Mouse (Mus musculus): ENCODE results near the gene Dnajc13.

The Dnajc13 gene

DNA sequence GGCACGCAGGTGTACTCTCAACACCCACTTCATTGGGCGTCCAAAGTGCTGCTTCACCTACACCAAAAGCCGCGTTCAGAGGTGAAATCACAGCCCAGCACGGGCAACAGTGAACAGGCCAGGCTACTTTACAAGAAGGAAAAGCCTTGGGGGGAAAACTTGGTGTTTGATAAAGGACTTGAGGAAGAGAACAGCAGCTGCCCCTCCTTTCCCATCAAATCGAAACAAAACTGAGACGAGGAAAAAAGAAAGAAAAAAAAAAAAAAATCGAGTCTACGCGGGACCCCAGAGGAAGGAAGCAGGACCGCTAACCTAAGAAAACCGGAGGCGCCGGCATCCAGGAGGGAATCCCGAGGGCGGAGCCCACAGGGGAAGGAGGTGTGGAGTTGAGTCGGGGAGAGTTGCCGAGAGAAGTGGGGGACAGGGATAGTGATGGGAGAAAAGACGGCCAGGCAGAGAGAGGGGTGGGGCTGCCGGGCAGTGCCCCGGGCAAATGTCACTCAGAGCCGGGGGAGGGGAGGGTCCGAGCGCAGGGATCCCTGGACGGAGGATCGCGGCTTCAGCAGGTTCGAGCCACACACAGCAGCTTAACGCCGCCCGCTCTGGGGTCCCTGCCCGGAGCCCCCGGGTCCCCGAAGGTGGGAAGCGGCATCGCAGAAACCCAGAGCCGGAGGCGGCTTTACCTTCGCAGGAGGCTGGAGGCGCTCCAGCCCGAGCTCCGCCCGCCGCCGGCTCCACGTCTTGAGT, 541 bp downstream of the Dnajc13 start:
- in situ Hi-C loops (cut with MboI, MseI) = loop anchor here (5.0 to 25.0 kb wide), 2 partner anchors 1125 to 1135 kb away; partner anchors contain the start of genes Aste1 (in 2 of the 2) and Nek11 (in 2 of the 2)

DNA sequence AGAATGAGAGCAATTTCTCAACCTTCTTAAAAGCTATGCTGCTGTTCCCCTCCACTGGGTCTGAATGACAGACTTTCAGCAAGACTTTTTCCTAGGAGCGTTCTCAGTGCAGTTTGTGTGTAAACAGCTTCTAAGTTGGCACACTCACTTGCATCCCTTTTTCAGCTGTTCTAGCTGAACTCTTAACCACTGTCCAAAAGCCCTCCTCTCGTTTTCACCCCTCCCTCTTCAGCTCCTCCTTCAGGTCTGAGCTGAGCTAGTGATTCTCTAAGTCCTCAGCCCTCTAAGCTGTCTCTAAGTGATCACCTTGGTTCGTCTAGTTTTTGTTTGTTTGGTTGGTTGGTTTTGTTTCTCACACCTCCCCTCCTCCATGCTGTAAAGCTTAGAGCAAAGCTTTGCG, 2.4 kb downstream of the Dnajc13 start:
- in situ Hi-C loops (cut with MboI, MseI) = loop anchor here (5.0 to 25.0 kb wide), 2 partner anchors 1127 to 1137 kb away; partner anchors contain the start of genes Aste1 (in 2 of the 2) and Nek11 (in 2 of the 2)

DNA sequence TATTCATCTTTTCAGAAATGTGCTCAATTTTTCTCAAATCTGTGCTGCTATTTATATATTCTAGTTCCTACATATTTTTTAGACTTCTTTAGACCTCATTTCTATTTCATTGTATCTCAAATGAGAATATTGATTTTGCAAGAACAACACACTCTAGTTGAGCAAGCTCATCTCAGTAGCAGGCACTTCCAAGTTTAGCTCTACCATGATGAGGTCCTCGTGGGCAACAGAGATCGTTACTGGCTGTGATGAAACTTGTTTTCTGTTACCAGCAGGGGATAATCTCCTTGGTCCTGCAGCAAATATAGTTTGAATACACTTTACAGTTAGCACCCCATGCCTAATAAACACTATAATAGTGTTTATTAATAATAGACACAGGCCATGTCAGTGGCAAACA, 6.6 kb downstream of the Dnajc13 start:
- in situ Hi-C loops (cut with MboI, MseI) = loop anchor here in 1 of 2 experiments (25.0 kb wide), 1 partner anchor 1131 kb away; the partner anchor contains the start of genes Aste1 and Nek11

DNA sequence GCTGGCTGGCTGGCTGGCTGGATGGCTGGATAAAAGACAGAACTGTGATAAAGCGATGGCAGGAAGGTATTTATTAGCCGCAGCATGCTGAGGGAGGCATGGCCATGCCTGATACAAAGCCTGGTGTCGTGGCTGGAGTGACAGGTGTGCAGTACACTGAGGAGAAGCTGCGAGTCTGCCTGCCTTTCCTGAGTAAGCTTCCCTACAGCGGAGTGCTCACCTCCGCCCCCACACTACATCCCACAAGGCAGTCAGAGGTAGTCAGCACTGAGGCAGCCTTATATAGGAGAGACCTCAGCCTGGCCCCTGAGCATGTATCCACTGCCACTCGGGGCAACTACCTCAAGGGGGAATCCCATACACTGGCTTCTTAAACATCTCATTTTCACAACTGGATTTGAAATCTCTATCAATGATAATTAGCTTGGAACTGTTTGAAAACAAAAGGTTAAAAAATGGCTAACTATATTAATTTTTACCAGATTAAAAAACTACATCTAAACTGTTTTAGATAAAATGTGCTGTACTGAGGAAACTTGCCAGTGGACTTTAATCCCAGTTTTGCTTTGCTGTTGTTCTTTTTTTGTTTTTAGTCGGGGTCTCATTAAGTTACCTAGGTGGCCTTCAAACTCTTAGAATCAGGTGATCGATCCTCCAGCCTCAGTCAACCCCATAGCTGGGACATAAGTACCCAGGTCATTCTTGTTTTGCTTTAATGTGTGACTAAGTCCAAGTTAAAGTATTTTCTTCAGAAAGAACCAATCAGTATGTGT, 8.1 kb downstream of the Dnajc13 start:
- in situ Hi-C loops (cut with MboI, MseI) = loop anchor here in 1 of 2 experiments (25.0 kb wide), 1 partner anchor 1133 kb away; the partner anchor contains the start of genes Aste1 and Nek11

DNA sequence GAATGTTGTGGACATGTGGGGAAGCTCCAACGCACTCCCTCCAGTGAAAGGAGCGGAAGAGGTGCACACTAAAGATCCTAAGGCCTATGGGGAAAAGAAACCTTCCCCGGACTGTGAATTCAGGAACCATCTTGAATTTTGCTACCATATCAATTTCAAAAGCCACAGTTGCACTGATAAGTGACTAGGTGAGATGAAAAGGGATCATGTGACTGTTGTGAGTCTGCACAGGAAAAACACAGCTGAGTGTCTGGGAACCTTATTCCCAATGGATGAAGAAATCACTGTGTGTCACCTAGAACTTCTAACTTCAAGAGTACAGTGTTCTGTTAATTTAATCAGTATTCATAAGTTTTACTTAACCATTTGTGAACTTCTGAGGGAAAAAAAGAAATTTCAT, 10.1 kb downstream of the Dnajc13 start:
- in situ Hi-C loops (cut with MboI, MseI) = loop anchor here in 1 of 2 experiments (25.0 kb wide), 1 partner anchor 1135 kb away; the partner anchor contains the start of genes Aste1 and Nek11

DNA sequence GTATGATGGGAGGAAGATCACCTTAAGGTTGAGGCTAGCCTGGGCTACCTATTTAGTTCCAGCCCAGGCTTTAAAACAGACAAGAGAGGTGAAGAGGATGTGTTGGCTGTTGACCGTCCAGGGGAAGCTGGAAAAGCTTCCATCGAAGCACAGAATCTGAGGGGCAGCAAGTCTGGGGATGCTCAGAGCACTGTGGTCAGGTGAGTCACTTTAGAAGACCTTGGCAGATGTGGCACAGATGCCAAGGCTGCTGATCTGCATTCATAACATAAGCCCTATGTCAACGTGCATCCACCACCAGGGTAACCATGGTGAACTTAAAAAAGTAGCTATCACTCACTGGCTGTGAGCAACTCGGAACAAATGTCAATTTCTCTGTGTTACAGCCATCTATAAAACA, 11.0 kb downstream of the Dnajc13 start:
- in situ Hi-C loops (cut with MboI, MseI) = loop anchor here in 1 of 2 experiments (25.0 kb wide), 1 partner anchor 1136 kb away; the partner anchor contains the start of genes Aste1 and Nek11

DNA sequence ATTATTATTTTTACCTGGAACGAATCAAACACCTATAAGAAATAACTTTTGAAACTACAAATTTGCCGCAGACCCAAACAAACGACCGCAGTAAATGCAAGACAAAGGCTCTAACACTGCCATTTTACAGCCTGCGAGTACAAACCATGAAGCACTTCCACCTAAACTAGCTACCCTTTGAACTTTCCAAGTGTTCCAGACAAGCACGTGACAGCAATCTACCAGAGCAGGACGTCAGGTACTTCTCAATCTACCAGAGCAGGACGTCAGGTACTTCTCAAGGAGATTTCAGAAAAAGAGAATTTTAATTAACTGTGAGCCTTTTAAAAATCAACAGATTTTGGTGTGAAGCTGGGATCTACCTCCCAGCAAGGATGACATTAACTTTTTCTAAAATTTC, 11.6 kb downstream of the Dnajc13 start:
- in situ Hi-C loops (cut with MboI, MseI) = loop anchor here in 1 of 2 experiments (25.0 kb wide), 1 partner anchor 1136 kb away; the partner anchor contains the start of genes Aste1 and Nek11

DNA sequence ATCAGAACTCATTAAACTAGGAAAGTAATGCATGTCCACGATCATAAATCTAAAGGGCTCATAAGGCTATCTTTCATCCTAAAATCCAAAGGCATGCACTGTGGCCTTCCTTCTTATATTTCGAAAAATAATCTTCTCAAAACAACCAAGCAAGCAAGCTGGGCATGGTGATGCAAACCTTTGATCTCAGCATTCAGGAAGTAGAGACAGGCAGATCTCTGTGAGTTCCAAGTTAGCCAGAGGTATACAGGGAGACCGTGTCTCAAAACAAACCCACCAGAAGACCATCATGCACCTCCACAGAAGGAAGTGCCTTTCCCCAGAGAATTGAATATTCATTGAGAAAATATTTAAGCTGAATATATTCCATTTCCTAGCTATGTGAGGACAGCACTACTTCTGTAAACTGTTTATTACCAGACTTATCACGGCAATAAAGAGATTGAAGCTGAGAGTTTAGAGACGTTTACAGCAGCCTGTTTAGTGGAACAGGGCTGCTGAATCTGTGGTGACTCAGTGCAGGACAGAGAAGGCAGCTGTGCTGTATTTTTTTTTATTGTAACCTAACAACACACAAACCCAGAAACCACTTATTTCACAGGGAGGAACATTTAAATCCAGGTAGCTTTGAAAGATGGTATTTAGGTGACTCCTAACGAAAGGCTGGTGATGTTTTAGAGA, 15.3 kb downstream of the Dnajc13 start:
- in situ Hi-C loops (cut with MboI, MseI) = no loop called here

DNA sequence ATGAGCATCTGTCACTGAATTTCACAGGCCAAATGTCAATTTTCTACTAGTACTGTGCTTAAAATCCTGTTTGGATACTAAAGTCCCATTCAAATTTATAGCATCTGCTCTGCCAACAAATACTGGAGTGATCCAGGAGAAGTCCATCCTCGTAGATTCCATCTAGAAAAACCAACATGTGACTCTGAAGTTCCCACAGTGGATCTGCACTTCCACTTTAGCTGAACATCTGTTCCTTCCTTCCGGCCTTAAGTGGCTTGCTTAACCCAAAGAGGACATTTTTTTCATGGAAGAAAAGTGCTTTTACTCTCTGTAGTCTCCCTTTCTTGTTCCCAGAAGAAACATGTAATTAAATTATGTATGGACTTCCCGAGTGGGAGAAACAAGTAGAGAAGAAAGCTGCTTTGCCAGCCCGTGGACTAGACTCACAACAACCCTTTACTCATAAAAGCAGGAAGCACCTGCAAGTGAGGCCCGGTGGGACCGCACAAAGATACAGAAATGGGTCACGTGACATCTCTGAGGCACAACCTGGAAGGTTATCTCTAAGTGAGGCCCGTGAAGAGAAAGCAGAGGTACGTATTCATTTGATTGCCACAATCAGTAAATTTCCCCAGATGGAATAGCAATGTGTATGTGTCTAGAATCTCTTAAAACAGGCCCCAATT, 18.8 kb downstream of the Dnajc13 start:
- in situ Hi-C loops (cut with MboI, MseI) = no loop called here

DNA sequence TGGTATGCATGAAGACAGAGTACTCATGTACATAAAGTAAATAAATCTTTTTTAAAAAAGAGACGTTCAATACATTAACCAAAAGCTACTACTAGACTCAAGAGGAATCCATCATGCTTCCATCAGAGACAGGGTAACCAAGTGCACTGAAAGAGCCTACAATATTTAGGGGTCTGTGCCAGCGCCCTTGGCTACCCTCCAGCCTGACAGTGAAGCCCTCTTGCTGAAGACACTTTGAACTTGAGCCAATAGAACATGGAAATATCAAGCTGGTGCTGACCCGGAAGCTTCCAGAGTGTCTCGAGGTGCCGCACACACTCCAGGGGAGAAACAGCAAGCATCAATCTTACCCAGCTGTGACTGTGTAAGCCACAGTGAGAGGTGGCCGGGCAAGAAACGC, 22.6 kb downstream of the Dnajc13 start:
- in situ Hi-C loops (cut with MboI, MseI) = no loop called here

DNA sequence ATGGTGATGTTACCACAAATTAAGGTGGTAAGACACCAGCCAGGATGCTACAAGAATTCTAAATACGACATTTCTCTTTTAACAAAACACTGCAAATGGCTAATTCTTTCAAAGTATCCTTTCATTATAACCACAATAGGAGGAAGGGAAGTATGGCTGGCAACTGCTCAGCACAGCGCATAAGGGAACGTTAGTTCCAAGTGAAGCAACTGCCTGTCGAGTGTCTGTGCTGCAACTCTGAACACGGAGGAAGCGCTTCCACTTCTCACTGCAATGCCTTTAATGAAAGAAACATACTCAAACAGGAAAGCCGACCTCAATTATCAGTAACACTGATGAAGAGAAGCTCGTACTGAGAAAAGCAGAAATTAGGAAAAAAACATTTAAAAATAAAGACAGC, 23.7 kb downstream of the Dnajc13 start:
- in situ Hi-C loops (cut with MboI, MseI) = no loop called here

DNA sequence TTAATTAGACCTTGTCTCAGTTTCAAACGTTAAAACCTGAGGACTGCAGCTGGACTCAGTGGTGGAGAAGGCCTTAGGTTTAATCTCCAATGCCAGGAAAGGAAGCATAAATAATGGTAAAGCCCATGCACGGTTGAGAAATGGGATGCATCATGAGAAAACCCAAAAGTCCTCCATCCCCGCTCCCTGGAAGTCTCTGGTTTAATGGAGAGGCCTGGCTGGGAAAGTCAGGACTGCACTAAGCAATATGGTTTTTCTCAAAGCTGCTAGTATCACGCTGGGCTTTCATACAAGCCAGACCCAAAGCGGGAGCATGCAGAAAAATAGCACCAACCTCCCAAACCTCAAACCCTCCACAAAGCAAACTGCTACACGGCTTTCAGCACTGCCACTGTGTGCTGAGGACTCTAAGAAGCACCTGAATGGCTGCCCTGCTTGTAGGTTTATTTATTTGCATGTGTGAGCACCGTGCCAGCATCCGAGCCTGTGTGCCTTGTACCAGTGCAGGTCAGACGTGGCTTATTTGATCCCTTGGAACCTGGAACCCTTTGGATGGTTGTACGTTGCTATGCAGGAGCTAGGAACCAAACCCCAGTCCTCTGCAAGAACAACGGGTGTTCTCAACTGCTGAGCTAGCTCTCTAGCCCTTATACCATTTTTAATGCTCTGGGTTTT, 26.3 kb downstream of the Dnajc13 start:
- in situ Hi-C loops (cut with MboI, MseI) = no loop called here

DNA sequence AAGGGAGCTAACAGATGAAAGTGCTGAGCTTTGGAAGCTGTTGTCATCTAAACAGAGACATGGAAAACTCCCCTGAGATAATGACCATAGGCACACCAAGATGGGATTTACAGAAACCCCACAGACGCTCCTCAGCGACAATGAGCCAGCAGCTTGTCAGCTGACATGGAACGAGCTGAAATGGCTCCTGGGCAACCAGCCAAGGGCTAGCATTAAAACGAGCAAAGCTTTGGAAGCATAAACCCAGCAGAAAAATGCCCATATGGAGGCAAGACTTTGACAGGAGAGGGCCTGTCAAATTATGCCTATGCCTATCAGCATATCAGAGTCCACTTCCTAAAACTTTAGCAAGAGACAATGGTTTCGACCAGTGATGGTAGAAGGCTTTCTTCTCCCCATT, 27.0 kb downstream of the Dnajc13 start:
- in situ Hi-C loops (cut with MboI, MseI) = no loop called here

DNA sequence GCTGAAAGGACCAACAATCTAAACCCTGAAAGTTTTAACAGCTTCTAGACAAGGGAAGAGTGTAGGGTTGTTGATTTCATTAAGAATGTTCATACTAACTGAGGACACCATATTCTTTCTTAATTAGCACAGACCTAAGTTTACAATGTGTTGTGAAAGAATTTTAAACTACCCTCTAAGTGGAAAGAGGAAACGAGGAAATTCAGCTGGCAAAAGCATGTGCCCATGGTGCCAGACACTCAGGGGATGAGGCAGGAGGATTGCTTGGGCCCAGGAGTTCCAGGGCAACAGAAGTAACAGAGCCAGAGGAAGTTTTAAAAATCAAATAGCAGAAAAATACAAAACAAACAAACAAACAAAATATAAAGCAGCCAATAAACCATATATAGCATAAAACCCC, 28.9 kb downstream of the Dnajc13 start:
- in situ Hi-C loops (cut with MboI, MseI) = no loop called here

DNA sequence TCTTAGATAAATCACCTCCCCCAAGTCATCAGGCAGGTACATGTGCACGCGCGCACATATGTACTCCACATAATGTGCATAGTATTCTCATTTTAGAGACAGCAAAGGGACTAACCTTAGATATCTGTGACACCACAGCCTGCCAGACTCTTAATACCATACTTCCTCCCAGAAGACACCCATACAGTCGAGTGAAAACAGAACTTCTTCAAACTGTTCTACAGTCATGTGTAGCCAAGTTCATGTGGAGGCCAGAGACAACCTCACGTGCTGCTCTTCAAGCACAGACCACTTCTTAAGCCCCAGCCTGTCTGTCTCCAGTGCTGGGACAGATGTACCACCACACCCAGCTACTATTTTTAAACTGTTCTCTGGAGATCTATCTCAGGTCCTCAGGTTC, 29.7 kb downstream of the Dnajc13 start:
- in situ Hi-C loops (cut with MboI, MseI) = no loop called here

DNA sequence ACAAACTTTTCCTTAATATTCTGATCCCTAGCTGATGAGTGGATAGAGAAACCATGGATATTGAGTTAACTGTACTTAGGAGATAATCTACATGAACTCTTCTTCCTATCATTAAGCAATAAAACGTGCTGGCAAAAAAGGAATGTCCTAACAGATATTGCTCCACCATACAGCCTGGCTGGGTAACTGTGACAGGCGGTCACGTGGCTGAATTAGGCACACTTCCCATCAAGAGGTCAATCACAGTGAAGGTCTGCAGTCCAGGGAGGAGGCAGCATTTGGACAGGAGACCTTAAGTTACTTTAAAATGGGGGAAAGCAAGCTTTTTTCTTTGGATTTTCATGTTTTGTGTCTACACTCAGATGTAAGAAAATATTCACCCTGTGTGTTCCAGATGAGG, 30.7 kb downstream of the Dnajc13 start:
- in situ Hi-C loops (cut with MboI, MseI) = no loop called here

DNA sequence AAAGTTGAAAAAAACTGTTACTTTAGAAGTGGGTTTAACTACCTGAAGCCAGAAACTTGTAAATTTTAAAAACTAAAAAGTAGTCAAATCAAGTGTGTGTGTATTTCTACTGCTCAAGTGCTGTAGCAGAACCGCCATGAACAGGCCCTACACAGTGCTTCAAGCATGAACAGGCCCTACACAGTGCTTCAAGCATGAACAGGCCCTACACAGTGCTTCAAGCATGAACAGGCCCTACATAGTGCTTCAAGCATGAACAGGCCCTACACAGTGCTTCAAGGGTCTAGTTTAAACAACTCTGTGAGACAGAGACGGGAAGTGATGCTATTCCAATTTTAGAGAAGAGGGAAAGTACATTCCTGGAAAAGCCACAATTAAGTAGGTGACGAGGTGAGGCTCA, 51.3 kb downstream of the Dnajc13 start:
- in situ Hi-C loops (cut with MboI, MseI) = no loop called here

DNA sequence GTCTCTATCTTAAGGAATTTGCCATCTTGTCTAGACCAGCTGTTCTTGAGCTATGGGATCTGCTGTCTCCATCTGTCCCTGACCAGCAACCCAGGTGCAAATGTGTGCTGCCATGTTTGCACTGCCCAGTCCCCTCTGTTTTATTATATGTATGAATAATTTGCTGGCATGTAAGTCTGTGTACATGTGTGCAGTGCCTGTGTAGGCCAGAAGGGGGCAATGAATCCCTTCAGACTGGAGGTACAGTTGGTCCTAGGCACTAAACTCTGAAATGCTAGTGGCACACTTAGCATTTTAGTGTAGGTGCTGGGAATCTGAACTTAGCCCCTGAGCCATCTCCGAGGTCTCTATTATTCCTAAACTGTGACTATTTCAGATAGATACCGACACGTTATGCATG, 58.9 kb downstream of the Dnajc13 start:
- in situ Hi-C loops (cut with MboI, MseI) = loop anchor here in 1 of 2 experiments (10.0 kb wide), 1 partner anchor 101 kb away; no protein-coding TSS in a partner anchor

DNA sequence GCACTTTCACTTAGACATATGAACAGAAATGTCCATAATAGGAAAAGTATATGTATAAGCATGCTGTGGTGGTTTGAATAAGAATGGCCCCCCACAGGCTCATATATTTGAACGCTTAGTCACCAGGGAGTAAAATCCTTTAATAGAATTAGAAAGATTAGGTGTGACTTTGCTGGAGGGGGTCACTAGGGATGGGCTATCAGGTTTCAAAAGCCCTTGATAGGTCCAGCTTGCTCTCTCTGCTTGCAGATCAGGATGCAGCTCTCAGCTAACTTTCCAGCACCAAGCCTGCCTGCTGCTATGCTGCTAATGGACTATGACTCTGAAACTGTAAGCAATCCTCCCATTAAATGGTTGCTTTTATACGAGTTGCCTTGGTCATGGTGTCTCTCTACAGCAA, 68.2 kb downstream of the Dnajc13 start:
- in situ Hi-C loops (cut with MboI, MseI) = loop anchor here in 1 of 2 experiments (25.0 kb wide), 1 partner anchor 868 kb away; the partner anchor contains the start of gene Mrpl3

DNA sequence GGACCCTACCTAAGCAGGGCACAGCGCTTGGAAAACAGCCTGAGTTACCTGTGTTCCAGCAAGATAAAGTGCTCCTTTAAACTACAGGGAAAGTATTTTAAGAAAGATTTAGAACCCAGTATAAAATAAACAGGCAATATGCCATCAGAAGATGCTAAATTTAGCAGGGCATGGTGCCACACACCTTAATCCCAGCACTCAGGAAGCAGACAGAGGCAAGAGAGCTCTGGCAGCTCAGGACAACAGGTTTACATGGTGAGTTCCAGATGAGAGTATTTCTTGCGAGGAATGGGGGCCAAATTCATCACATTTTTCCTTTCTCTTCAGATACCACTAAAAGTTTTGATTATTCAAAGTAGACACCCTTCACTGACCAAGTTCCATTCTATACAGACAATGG, 68.8 kb downstream of the Dnajc13 start:
- in situ Hi-C loops (cut with MboI, MseI) = loop anchor here in 1 of 2 experiments (25.0 kb wide), 1 partner anchor 868 kb away; the partner anchor contains the start of gene Mrpl3
